ENCODE assay signal across 8 mouse cellular contexts in the genomic region with DNA sequence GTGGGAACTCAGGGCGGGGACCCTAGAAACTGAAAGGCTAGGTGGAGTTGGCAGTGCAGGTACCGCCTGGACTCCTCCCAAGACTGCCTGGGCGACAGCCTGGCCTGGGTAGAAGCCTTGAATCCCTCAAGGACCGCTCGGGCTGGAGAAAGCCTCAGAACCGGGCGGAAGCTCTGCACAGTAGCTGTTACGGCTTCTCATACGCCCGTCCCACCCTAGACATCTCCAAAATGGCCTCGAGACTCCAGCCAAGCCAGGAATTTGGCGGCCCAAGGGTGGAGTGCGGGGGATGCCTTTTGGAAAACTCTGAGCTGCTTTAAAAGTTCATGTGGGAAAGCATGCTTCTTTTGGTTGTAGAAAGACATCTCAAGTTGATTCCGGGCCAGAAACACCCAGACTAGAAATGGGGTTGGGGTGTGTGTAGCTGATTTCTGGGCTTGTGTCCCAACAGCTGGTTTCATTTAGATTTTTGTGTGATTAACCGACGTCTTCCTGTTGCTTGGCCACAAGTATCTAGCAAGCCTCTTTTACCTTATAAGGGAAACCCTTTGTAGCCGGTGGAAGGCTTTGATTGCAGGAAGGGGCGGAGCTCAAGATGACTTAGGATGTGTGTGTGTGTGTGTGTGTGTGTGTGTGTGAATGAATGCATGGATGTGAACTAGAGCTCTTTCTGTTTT. TPM values are rescaled to one million over a fixed set of nuclear protein-coding genes. Genes with fewer than 3 reads are reported as not detected.
A peak's percentile ranks its signal among the peaks of the same experiment; 100 is the strongest.
DNase-seq lines count a peak whose midpoint lies in the region; ATAC-seq and TF ChIP-seq lines count a peak whose summit lies in the region.

No protein-coding gene starts in this region.

- peak; percentile 37 for DNase-seq in MEL (ENCODE audit: low read depth, low spot score)
- DNase-seq in hindbrain, embryonic 11.5 days (ENCODE audit: low spot score), result peak; percentile 73
- DNase-seq in limb, embryonic 10.5 days (ENCODE audit: low spot score), result peak; percentile 81
- DNase-seq in midbrain, embryonic 11.5 days (ENCODE audit: low spot score, missing footprints), result peak; percentile 92
- DNase-seq in spleen, adult 18-20 months, result peak; percentile 56 to 61
- DNase-seq in layer of hippocampus, adult 9-10 months (ENCODE audit: low spot score), result no peak

- H3K27ac ChIP-seq in MEL (ENCODE audit: control insufficient read depth, low read depth, low read length), result no peak overlapping the region
- peak overlapping the region; percentile 96 for H3K27ac ChIP-seq in bone marrow, adult 2 months (ENCODE audit: control insufficient read depth, insufficient read depth, low read depth, low read length, poor library complexity)
- peak overlapping the region; percentile 86 for H3K27ac ChIP-seq in forebrain, embryonic 16.5 days (ENCODE audit: low read length)
- H3K27ac ChIP-seq in hindbrain, embryonic 11.5 days (ENCODE audit: low read depth, low read length), result peak overlapping the region; percentile 88
- peak overlapping the region; percentile 100 for H3K27ac ChIP-seq in limb, embryonic 10.5 days
- peak overlapping the region; percentile 93 for H3K27ac ChIP-seq in midbrain, embryonic 11.5 days (ENCODE audit: low read depth, low read length)

- no peaks in the 10 kb centered on the region for H3K9me3 ChIP-seq in MEL (replicated peaks; ENCODE audit: insufficient read depth, low read length)
- no peaks in the 10 kb centered on the region for H3K9me3 ChIP-seq in forebrain, embryonic 16.5 days (ENCODE audit: control insufficient read depth, low read length)
- H3K9me3 ChIP-seq in hindbrain, embryonic 11.5 days (ENCODE audit: control insufficient read depth, low read length), result no peaks in the 10 kb centered on the region
- H3K9me3 ChIP-seq in limb, embryonic 10.5 days (replicated peaks), result no peaks in the 10 kb centered on the region
- no peaks in the 10 kb centered on the region for H3K9me3 ChIP-seq in midbrain, embryonic 11.5 days (ENCODE audit: control insufficient read depth, low read length)

- TF ChIP-seq POLR2A in MEL (IDR thresholded peaks at IDR 0.05; ENCODE audit: control insufficient read depth in 1 of 2, insufficient read depth in 1 of 2, low read depth in 1 of 2, low read length in 2 of 2, poor library complexity in 1 of 2), result no peak
- TF ChIP-seq POLR2A in bone marrow, adult 2 months (IDR thresholded peaks at IDR 0.05; ENCODE audit: borderline replicate concordance, control insufficient read depth, low read depth, low read length), result peak; percentile 24; the same call in 1 of the 2 replicates

- H3K4me2 ChIP-seq in forebrain, embryonic 16.5 days (ENCODE audit: low read length), result peak overlapping the region; percentile 88
- peak overlapping the region; percentile 79 for H3K4me2 ChIP-seq in hindbrain, embryonic 11.5 days (replicated peaks; ENCODE audit: low read depth, low read length)
- peak overlapping the region; percentile 86 for H3K4me2 ChIP-seq in midbrain, embryonic 11.5 days

- H3K27me3 ChIP-seq in MEL (ENCODE audit: control insufficient read depth in 1 of 2, insufficient read depth in 2 of 2, low read length in 2 of 2), result no peaks in the 10 kb centered on the region; a peak in 1 of 4 replicates
- no peaks in the 10 kb centered on the region for H3K27me3 ChIP-seq in forebrain, embryonic 16.5 days (replicated peaks; ENCODE audit: control insufficient read depth, insufficient read depth, low read length)
- no peaks in the 10 kb centered on the region for H3K27me3 ChIP-seq in hindbrain, embryonic 11.5 days (ENCODE audit: control insufficient read depth, insufficient read depth, low read length)
- no peaks in the 10 kb centered on the region for H3K27me3 ChIP-seq in limb, embryonic 10.5 days (ENCODE audit: low read depth, poor library complexity, severe bottlenecking)
- no peaks in the 10 kb centered on the region for H3K27me3 ChIP-seq in midbrain, embryonic 11.5 days (ENCODE audit: control insufficient read depth, insufficient read depth, low read length)

- no peak for TF ChIP-seq RAD21 in MEL (IDR thresholded peaks at IDR 0.05; ENCODE audit: low read depth, low read length)

- WGBS in bone marrow, adult 2 months, result under 1% methylated on average over 18 of the region's 18 CpGs
- WGBS in forebrain, embryonic 16.5 days, result under 1% methylated on average over 18 of the region's 18 CpGs
- WGBS in hindbrain, embryonic 11.5 days, result under 1% methylated on average over 18 of the region's 18 CpGs
- WGBS in limb, embryonic 10.5 days, result 0% methylated on average over 18 of the region's 18 CpGs
- WGBS in midbrain, embryonic 11.5 days, result 2% methylated on average over 18 of the region's 18 CpGs

- H3K79me2 ChIP-seq in MEL (ENCODE audit: control insufficient read depth, insufficient read depth, low read length, poor library complexity), result no peaks in the 10 kb centered on the region

- H3K4me1 ChIP-seq in MEL (ENCODE audit: control insufficient read depth in 1 of 2, insufficient read depth in 2 of 2, low read length in 2 of 2), result no peaks in the 10 kb centered on the region
- H3K4me1 ChIP-seq in bone marrow, adult 2 months (ENCODE audit: control insufficient read depth, insufficient read depth, low read length), result peaks cover 5% of the 10 kb centered on the region; the same call in 1 of the 2 replicates
- peaks cover 15% of the 10 kb centered on the region for H3K4me1 ChIP-seq in forebrain, embryonic 16.5 days (replicated peaks; ENCODE audit: control insufficient read depth, insufficient read depth, low read length)
- H3K4me1 ChIP-seq in hindbrain, embryonic 11.5 days (replicated peaks; ENCODE audit: control insufficient read depth, insufficient read depth, low read length), result no peaks in the 10 kb centered on the region
- peaks cover 33% of the 10 kb centered on the region for H3K4me1 ChIP-seq in limb, embryonic 10.5 days
- peaks cover 8% of the 10 kb centered on the region for H3K4me1 ChIP-seq in midbrain, embryonic 11.5 days (ENCODE audit: control insufficient read depth, insufficient read depth, low read length)

- H3K9ac ChIP-seq in MEL (ENCODE audit: control insufficient read depth, low read depth, low read length, poor library complexity, severe bottlenecking), result no peak overlapping the region
- H3K9ac ChIP-seq in forebrain, embryonic 16.5 days (replicated peaks; ENCODE audit: low read depth, low read length), result peak overlapping the region; percentile 85
- H3K9ac ChIP-seq in hindbrain, embryonic 11.5 days (ENCODE audit: low read depth, low read length), result peak overlapping the region; percentile 94
- H3K9ac ChIP-seq in midbrain, embryonic 11.5 days (ENCODE audit: low read length), result peak overlapping the region; percentile 86

- ATAC-seq in forebrain, embryonic 16.5 days, result peak; percentile 47
- ATAC-seq in hindbrain, embryonic 11.5 days (ENCODE audit: low FRiP score), result peak; percentile 23
- peak; percentile 25; the same call in 1 of the 2 replicates for ATAC-seq in midbrain, embryonic 11.5 days (ENCODE audit: low FRiP score)

- TF ChIP-seq EP300 in MEL (IDR thresholded peaks at IDR 0.05; ENCODE audit: low read depth in 1 of 2, low read length in 2 of 2), result peak in 1 of 2 experiments; percentile 36; a peak in 1 of 4 replicates

- no peak for TF ChIP-seq CTCF in MEL (IDR thresholded peaks at IDR 0.05 in 2 of 3, conservative IDR thresholded peaks at IDR 0.05 in 1 of 3; ENCODE audit: control insufficient read depth in 1 of 3, insufficient read depth in 1 of 3, low read depth in 2 of 3, low read length in 3 of 3, poor library complexity in 1 of 3, severe bottlenecking in 1 of 3)
- no peak for TF ChIP-seq CTCF in bone marrow, adult 2 months (IDR thresholded peaks at IDR 0.05; ENCODE audit: control insufficient read depth, insufficient read depth, low read length)

- H3K36me3 ChIP-seq in MEL (ENCODE audit: control insufficient read depth in 1 of 2, insufficient read depth in 2 of 2, low read length in 2 of 2), result no peaks in the 10 kb centered on the region
- peaks cover 12% of the 10 kb centered on the region for H3K36me3 ChIP-seq in forebrain, embryonic 16.5 days (ENCODE audit: control insufficient read depth, insufficient read depth)
- peaks cover 7% of the 10 kb centered on the region; the same call in 1 of the 2 replicates for H3K36me3 ChIP-seq in hindbrain, embryonic 11.5 days (ENCODE audit: control insufficient read depth, insufficient read depth, low read length)
- H3K36me3 ChIP-seq in limb, embryonic 10.5 days, result peaks cover 40% of the 10 kb centered on the region
- H3K36me3 ChIP-seq in midbrain, embryonic 11.5 days (ENCODE audit: control insufficient read depth, insufficient read depth, low read length), result peaks cover 5% of the 10 kb centered on the region

- no peak overlapping the region for H3K4me3 ChIP-seq in MEL (ENCODE audit: control insufficient read depth in 1 of 2, insufficient read depth in 1 of 2, low read depth in 2 of 2, low read length in 2 of 2)
- peak overlapping the region; percentile 67 for H3K4me3 ChIP-seq in bone marrow, adult 2 months (replicated peaks; ENCODE audit: control insufficient read depth, low read depth, low read length)
- H3K4me3 ChIP-seq in forebrain, embryonic 16.5 days (replicated peaks; ENCODE audit: low read length), result peak overlapping the region; percentile 89
- peak overlapping the region; percentile 80 for H3K4me3 ChIP-seq in hindbrain, embryonic 11.5 days (ENCODE audit: low read depth, low read length)
- H3K4me3 ChIP-seq in limb, embryonic 10.5 days, result peak overlapping the region; percentile 92
- H3K4me3 ChIP-seq in midbrain, embryonic 11.5 days (ENCODE audit: low read depth, low read length), result peak overlapping the region; percentile 58

RNA-seq across cellular contexts. Expression of a gene that starts 1.7 kb away (rescaled TPM):
- total RNA-seq in MEL (2012; rRNA removed), result 0.12 TPM in 1 of 2 replicates, not detected in the other
- under 1 TPM in 1 of 2 experiments, not detected in 1; 0.36 TPM for polyA plus RNA-seq in MEL (2012; ENCODE audit: insufficient read depth in 1 of 2, insufficient read length in 2 of 2, low read depth in 1 of 2, low replicate concordance in 2 of 2, missing spikeins in 1 of 2)
- 80.7 and 138 TPM in 2 replicates for polyA plus RNA-seq in bone marrow, adult 2 months (2011; ENCODE audit: insufficient read depth, insufficient read length, low replicate concordance, missing spikeins)
- polyA plus RNA-seq in forebrain, embryonic 16.5 days (2015; fragmentation: Nextera tagmentation; extraction: Ambion mirVana), result 214 and 253 TPM in 2 replicates
- polyA plus RNA-seq in hindbrain, embryonic 11.5 days (2014; fragmentation: Nextera tagmentation; extraction: Ambion mirVana), result 567 and 576 TPM in 2 replicates
- polyA plus RNA-seq in limb, embryonic 10.5 days (2016; fragmentation: Nextera tagmentation; extraction: Ambion mirVana), result 828 and 829 TPM in 2 replicates
- 548 and 589 TPM in 2 replicates for polyA plus RNA-seq in midbrain, embryonic 11.5 days (2014; fragmentation: Nextera tagmentation; extraction: Ambion mirVana)

RNA-seq across cellular contexts. Expression of a gene that starts 24.6 kb away (rescaled TPM):
- total RNA-seq in MEL (2012; rRNA removed), result 95.2 and 97.4 TPM in 2 replicates
- polyA plus RNA-seq in MEL (2012; ENCODE audit: insufficient read depth in 1 of 2, insufficient read length in 2 of 2, low read depth in 1 of 2, low replicate concordance in 2 of 2, missing spikeins in 1 of 2), result 100 to 1,000 TPM in 1 of 2 experiments, not detected in 1; 139 TPM
- 36.5 and 38.5 TPM in 2 replicates for polyA plus RNA-seq in bone marrow, adult 2 months (2011; ENCODE audit: insufficient read depth, insufficient read length, low replicate concordance, missing spikeins)
- polyA plus RNA-seq in forebrain, embryonic 16.5 days (2015; fragmentation: Nextera tagmentation; extraction: Ambion mirVana), result 105 and 121 TPM in 2 replicates
- 94.2 and 101 TPM in 2 replicates for polyA plus RNA-seq in hindbrain, embryonic 11.5 days (2014; fragmentation: Nextera tagmentation; extraction: Ambion mirVana)
- 137 and 139 TPM in 2 replicates for polyA plus RNA-seq in limb, embryonic 10.5 days (2016; fragmentation: Nextera tagmentation; extraction: Ambion mirVana)
- polyA plus RNA-seq in midbrain, embryonic 11.5 days (2014; fragmentation: Nextera tagmentation; extraction: Ambion mirVana), result 103 and 107 TPM in 2 replicates

RNA-seq across cellular contexts. Expression of a gene that starts 29.6 kb away (rescaled TPM):
- total RNA-seq in MEL (2012; rRNA removed), result 0.08 TPM in 1 of 2 replicates, not detected in the other
- polyA plus RNA-seq in MEL (2012; ENCODE audit: insufficient read depth in 1 of 2, insufficient read length in 2 of 2, low read depth in 1 of 2, low replicate concordance in 2 of 2, missing spikeins in 1 of 2), result under 1 TPM in 1 of 2 experiments, not detected in 1; 0.06 TPM
- polyA plus RNA-seq in bone marrow, adult 2 months (2011; ENCODE audit: insufficient read depth, insufficient read length, low replicate concordance, missing spikeins), result 0.18 and 0.30 TPM in 2 replicates
- polyA plus RNA-seq in forebrain, embryonic 16.5 days (2015; fragmentation: Nextera tagmentation; extraction: Ambion mirVana), result not detected in 2 replicates
- polyA plus RNA-seq in hindbrain, embryonic 11.5 days (2014; fragmentation: Nextera tagmentation; extraction: Ambion mirVana), result not detected in 2 replicates
- polyA plus RNA-seq in limb, embryonic 10.5 days (2016; fragmentation: Nextera tagmentation; extraction: Ambion mirVana), result 0.04 TPM in 1 of 2 replicates, not detected in the other
- not detected in 2 replicates for polyA plus RNA-seq in midbrain, embryonic 11.5 days (2014; fragmentation: Nextera tagmentation; extraction: Ambion mirVana)

RNA-seq across cellular contexts. Expression of a gene that starts 53.0 kb away (rescaled TPM):
- 0.04 TPM in 1 of 2 replicates, not detected in the other for total RNA-seq in MEL (2012; rRNA removed)
- under 1 TPM in 1 of 2 experiments, not detected in 1; 0.13 TPM for polyA plus RNA-seq in MEL (2012; ENCODE audit: insufficient read depth in 1 of 2, insufficient read length in 2 of 2, low read depth in 1 of 2, low replicate concordance in 2 of 2, missing spikeins in 1 of 2)
- polyA plus RNA-seq in bone marrow, adult 2 months (2011; ENCODE audit: insufficient read depth, insufficient read length, low replicate concordance, missing spikeins), result 6.4 and 7.7 TPM in 2 replicates
- polyA plus RNA-seq in forebrain, embryonic 16.5 days (2015; fragmentation: Nextera tagmentation; extraction: Ambion mirVana), result not detected in 2 replicates
- not detected in 2 replicates for polyA plus RNA-seq in hindbrain, embryonic 11.5 days (2014; fragmentation: Nextera tagmentation; extraction: Ambion mirVana)
- polyA plus RNA-seq in limb, embryonic 10.5 days (2016; fragmentation: Nextera tagmentation; extraction: Ambion mirVana), result not detected in 2 replicates
- not detected in 2 replicates for polyA plus RNA-seq in midbrain, embryonic 11.5 days (2014; fragmentation: Nextera tagmentation; extraction: Ambion mirVana)

RNA-seq across cellular contexts. Expression of a gene that starts 53.5 kb away (rescaled TPM):
- total RNA-seq in MEL (2012; rRNA removed), result 0.04 TPM in 1 of 2 replicates, not detected in the other
- 1 to 10 TPM in 1 of 2 experiments, not detected in 1; 1.0 TPM for polyA plus RNA-seq in MEL (2012; ENCODE audit: insufficient read depth in 1 of 2, insufficient read length in 2 of 2, low read depth in 1 of 2, low replicate concordance in 2 of 2, missing spikeins in 1 of 2)
- not detected in 2 replicates for polyA plus RNA-seq in bone marrow, adult 2 months (2011; ENCODE audit: insufficient read depth, insufficient read length, low replicate concordance, missing spikeins)
- not detected in 2 replicates for polyA plus RNA-seq in forebrain, embryonic 16.5 days (2015; fragmentation: Nextera tagmentation; extraction: Ambion mirVana)
- polyA plus RNA-seq in hindbrain, embryonic 11.5 days (2014; fragmentation: Nextera tagmentation; extraction: Ambion mirVana), result not detected in 2 replicates
- 0.04 TPM in 1 of 2 replicates, not detected in the other for polyA plus RNA-seq in limb, embryonic 10.5 days (2016; fragmentation: Nextera tagmentation; extraction: Ambion mirVana)
- polyA plus RNA-seq in midbrain, embryonic 11.5 days (2014; fragmentation: Nextera tagmentation; extraction: Ambion mirVana), result not detected in 2 replicates

Comparison
In these comparisons a context has a peak if more than half of its experiments do, and no peak if none do; other contexts are left out.
1. H3K4me3 ChIP-seq: peak in bone marrow, adult 2 months (single experiment), forebrain, embryonic 16.5 days (single experiment), hindbrain, embryonic 11.5 days (single experiment), limb, embryonic 10.5 days (single experiment) and midbrain, embryonic 11.5 days (single experiment); none in MEL (0 of 2).
2. RNA of a gene that starts 1.7 kb away (polyA plus RNA-seq): 828 to 829 TPM in limb, embryonic 10.5 days, 567 to 576 TPM in hindbrain, embryonic 11.5 days, 548 to 589 TPM in midbrain, embryonic 11.5 days, 214 to 253 TPM in forebrain, embryonic 16.5 days and 80.7 to 138 TPM in bone marrow, adult 2 months; 0.36 TPM in MEL; every median in the first group is over 10 times any median in the second.
3. Peak in every context shown above with its lines, with median percentiles within 50 percentile points of each other: ATAC-seq and H3K4me2 ChIP-seq.